Mouse (Mus musculus) MEL (cell line): ENCODE data around the gene Atp6v1g1. TPM values are rescaled to one million over a fixed set of nuclear protein-coding genes. Genes with fewer than 3 reads are reported as not detected.

ENCODE experiments used
- DNase-seq: peaks from one replicate; pipeline ENCODE4 v3.0.0; 2011; ENCODE audit warnings: low read depth, low spot score
- H3K27ac ChIP-seq: 2 replicates; pipeline ENCODE4 v1.5.1; 2012; ENCODE audit warnings: low read depth, mild to moderate bottlenecking, control low read depth, low read length, moderate library complexity; ENCODE audit not compliant: control insufficient read depth
- H3K27me3 ChIP-seq, 2 experiments: fragments of 150-350 bp in 1 of 2; sonication (generic) in 1 of 2; 2 replicates each; pipeline ENCODE4 v1.6.1; 2012; ENCODE audit warnings: low read length in 2 of 2, mild to moderate bottlenecking in 2 of 2, improper control_type of control experiment in 1 of 2, moderate library complexity in 1 of 2; ENCODE audit not compliant: insufficient read depth in 2 of 2, control insufficient read depth in 1 of 2
- H3K36me3 ChIP-seq, 2 experiments: 2 replicates each; pipeline ENCODE4 v1.6.1; 2012 to 2014; ENCODE audit warnings: low read length in 2 of 2, improper control_type of control experiment in 1 of 2, inconsistent platforms in 1 of 2, mild to moderate bottlenecking in 1 of 2; ENCODE audit not compliant: insufficient read depth in 2 of 2, control insufficient read depth in 1 of 2
- H3K4me1 ChIP-seq, 2 experiments: fragments of 150-350 bp in 1 of 2; sonication (generic) in 1 of 2; 2 replicates each; pipeline ENCODE4 v1.6.1; 2012; ENCODE audit warnings: low read length in 2 of 2, improper control_type of control experiment in 1 of 2, mild to moderate bottlenecking in 1 of 2; ENCODE audit not compliant: insufficient read depth in 2 of 2, control insufficient read depth in 1 of 2
- H3K4me3 ChIP-seq, 2 experiments: fragments of 150-350 bp in 1 of 2; sonication (generic) in 1 of 2; 2 replicates each; pipeline ENCODE4 v1.5.1; 2012; ENCODE audit warnings: low read depth in 2 of 2, low read length in 2 of 2, mild to moderate bottlenecking in 2 of 2, moderate library complexity in 2 of 2, control low read depth in 1 of 2, improper control_type of control experiment in 1 of 2; ENCODE audit not compliant: control insufficient read depth in 1 of 2, insufficient read depth in 1 of 2
- H3K79me2 ChIP-seq: 2 replicates; pipeline ENCODE4 v1.6.1; 2012; ENCODE audit warnings: mild to moderate bottlenecking, low read length, moderate library complexity; ENCODE audit not compliant: control insufficient read depth, poor library complexity, insufficient read depth
- H3K9ac ChIP-seq: 2 replicates; pipeline ENCODE4 v1.6.1; 2012; ENCODE audit warnings: low read depth, mild to moderate bottlenecking, control low read depth, low read length, moderate library complexity; ENCODE audit not compliant: control insufficient read depth, poor library complexity, severe bottlenecking
- H3K9me3 ChIP-seq: fragments of 150-350 bp; sonication (generic); replicated peaks from 2 replicates; pipeline ENCODE4 v1.6.1; 2012; ENCODE audit warnings: mild to moderate bottlenecking, low read length, improper control_type of control experiment, moderate library complexity; ENCODE audit not compliant: insufficient read depth
- CHD1 ChIP-seq: IDR thresholded peaks from 2 replicates; pipeline ENCODE4 v1.6.1; 2012; ENCODE audit warnings: low read depth, mild to moderate bottlenecking, inconsistent platforms, low read length, improper control_type of control experiment
- E2F4 ChIP-seq: IDR thresholded peaks from 2 replicates; pipeline ENCODE4 v1.6.1; 2011; ENCODE audit warnings: low read depth, low read length, improper control_type of control experiment, borderline replicate concordance
- ELF1 ChIP-seq: IDR thresholded peaks from 2 replicates; pipeline ENCODE4 v1.6.1; 2014; ENCODE audit warnings: low read depth, mild to moderate bottlenecking, inconsistent platforms, low read length, improper control_type of control experiment, moderate library complexity
- EP300 ChIP-seq, 2 experiments: IDR thresholded peaks; 2 replicates each; pipeline ENCODE4 v1.6.1; 2011; ENCODE audit warnings: improper control_type of control experiment in 2 of 2, low read length in 2 of 2, low read depth in 1 of 2, mild to moderate bottlenecking in 1 of 2
- GABPA ChIP-seq: IDR thresholded peaks from 2 replicates; pipeline ENCODE4 v1.6.1; 2012; ENCODE audit warnings: low read depth, mild to moderate bottlenecking, inconsistent platforms, low read length, improper control_type of control experiment, moderate library complexity
- JUND ChIP-seq: IDR thresholded peaks from 2 replicates; pipeline ENCODE4 v1.6.1; 2011; ENCODE audit warnings: low read depth, mild to moderate bottlenecking, improper control_type of control experiment, low read length
- KAT2A ChIP-seq: conservative IDR thresholded peaks from 2 replicates; pipeline ENCODE4 v1.6.1; 2012; ENCODE audit warnings: low read depth, low read length, improper control_type of control experiment, inconsistent platforms
- MAX ChIP-seq: IDR thresholded peaks from 2 replicates; pipeline ENCODE4 v1.6.1; 2011; ENCODE audit warnings: low read length, improper control_type of control experiment
- NELFE ChIP-seq: IDR thresholded peaks from 2 replicates; pipeline ENCODE4 v1.6.1; 2011; ENCODE audit warnings: low read depth, low read length, improper control_type of control experiment
- NRF1 ChIP-seq: IDR thresholded peaks from 2 replicates; pipeline ENCODE4 v1.6.1; 2014; ENCODE audit warnings: low read depth, mild to moderate bottlenecking, inconsistent platforms, low read length, improper control_type of control experiment, moderate library complexity; ENCODE audit not compliant: poor library complexity, insufficient read depth, severe bottlenecking
- POLR2AphosphoS5 ChIP-seq: IDR thresholded peaks from 2 replicates; pipeline ENCODE4 v1.6.1; 2012; ENCODE audit warnings: low read depth, borderline replicate concordance, mild to moderate bottlenecking, inconsistent platforms, low read length, moderate library complexity, mixed read lengths
- RAD21 ChIP-seq: IDR thresholded peaks from 2 replicates; pipeline ENCODE4 v1.6.1; 2011; ENCODE audit warnings: mild to moderate bottlenecking, low read depth, low read length, improper control_type of control experiment
- SMC3 ChIP-seq: IDR thresholded peaks from 2 replicates; pipeline ENCODE4 v1.6.1; 2011; ENCODE audit warnings: low read depth, low read length, improper control_type of control experiment
- TAL1 ChIP-seq: IDR thresholded peaks from 2 replicates; pipeline ENCODE4 v1.6.1; 2012; ENCODE audit warnings: mild to moderate bottlenecking, inconsistent platforms, low read length, moderate library complexity, mixed read lengths
- TCF12 ChIP-seq: IDR thresholded peaks from 2 replicates; pipeline ENCODE4 v1.6.1; 2014; ENCODE audit warnings: low read depth, mild to moderate bottlenecking, inconsistent platforms, low read length, improper control_type of control experiment, moderate library complexity
- UBTF ChIP-seq: IDR thresholded peaks from 2 replicates; pipeline ENCODE4 v1.6.1; 2012; ENCODE audit warnings: low read depth, mild to moderate bottlenecking, inconsistent platforms, low read length, improper control_type of control experiment, moderate library complexity, borderline replicate concordance; ENCODE audit not compliant: insufficient read depth
- USF1 ChIP-seq: IDR thresholded peaks from 2 replicates; pipeline ENCODE4 v1.6.1; 2014; ENCODE audit warnings: low read depth, mild to moderate bottlenecking, inconsistent platforms, low read length, improper control_type of control experiment, moderate library complexity
- USF2 ChIP-seq, 2 experiments: IDR thresholded peaks; 2 replicates each; pipeline ENCODE4 v1.6.1; 2011 to 2012; ENCODE audit warnings: improper control_type of control experiment in 2 of 2, low read length in 2 of 2, borderline replicate concordance in 1 of 2, inconsistent platforms in 1 of 2, low read depth in 1 of 2, mild to moderate bottlenecking in 1 of 2; ENCODE audit not compliant: insufficient read depth in 1 of 2
- ZMIZ1 ChIP-seq: IDR thresholded peaks from 2 replicates; pipeline ENCODE4 v1.6.1; 2012; ENCODE audit warnings: low read depth, mild to moderate bottlenecking, inconsistent platforms, low read length, improper control_type of control experiment, moderate library complexity
- ZNF384 ChIP-seq: IDR thresholded peaks from 2 replicates; pipeline ENCODE4 v1.6.1; 2012; ENCODE audit warnings: low read depth, mild to moderate bottlenecking, inconsistent platforms, low read length, improper control_type of control experiment
- polyA plus RNA-seq, 2 experiments: library from polyadenylated mRNA; stranded (reverse) in 1 of 2; unstranded in 1 of 2; fragments of >175 nt in 1 of 2; fragments of >200 nt in 1 of 2; gene quantifications; 2 replicates each; pipeline versions ENCODE4 v1.2.1 to v1.2.4; 2012; ENCODE audit warnings: low replicate concordance in 2 of 2, low read depth in 1 of 2; ENCODE audit not compliant: insufficient read length in 2 of 2, insufficient read depth in 1 of 2, missing spikeins in 1 of 2
- total RNA-seq: library from RNA; depleted of rRNA; stranded (reverse); fragments of 300-350 nt; gene quantifications from 2 replicates; pipeline ENCODE4 v1.2.3, GENCODE M21; 2012

Gene Atp6v1g1
- total and polyA plus RNA-seq, 3 experiments: 122 to 164 TPM; not detected in 1

GRCm38 (mm10) chr4:63547799-63548198 lies 3.2 kb downstream of the Atp6v1g1 start:
- H3K27me3 ChIP-seq: no peaks in the 10 kb centered on the region
- no peaks in the 10 kb centered on the region for H3K9me3 ChIP-seq
- DNase-seq: peak; percentile 13
- H3K27ac ChIP-seq: no peak overlapping the region
- peaks cover 15 to 17% of the 10 kb centered on the region in 2 experiments for H3K36me3 ChIP-seq
- peaks cover 25% of the 10 kb centered on the region for H3K79me2 ChIP-seq
- H3K4me3 ChIP-seq: no peak overlapping the region
- peaks cover 0 to 17% of the 10 kb centered on the region in 2 experiments; a peak in 3 of 4 replicates for H3K4me1 ChIP-seq
- TF ChIP-seq TCF12 (0 out of 2 replicates have a peak, but pooled peaks have one; percentile 6), NRF1 (no peak), KAT2A (no peak), SMC3 (no peak)
- no peak overlapping the region for H3K9ac ChIP-seq

DNA sequence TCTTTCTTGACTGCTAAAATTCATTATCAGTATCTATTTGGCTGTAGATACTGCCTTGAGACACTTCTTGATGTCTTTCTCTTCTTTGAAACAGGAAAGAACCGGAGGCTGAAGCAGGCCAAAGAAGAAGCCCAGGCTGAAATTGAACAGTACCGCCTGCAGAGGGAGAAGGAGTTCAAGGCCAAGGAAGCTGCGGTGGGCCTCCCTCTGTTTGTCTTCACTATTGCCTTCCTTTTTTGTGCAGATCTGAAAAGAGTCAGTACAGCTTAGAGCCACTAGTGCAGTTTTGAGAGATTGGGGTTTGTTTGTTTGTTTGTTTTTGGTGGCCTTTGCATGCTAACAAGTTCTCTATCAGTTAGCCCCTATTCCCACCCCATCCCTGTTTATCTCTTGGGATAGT lies 3.9 kb downstream of the Atp6v1g1 start:
- DNase-seq: no peak
- TF ChIP-seq MAX: no peak
- no peak for TF ChIP-seq ELF1
- no peak for TF ChIP-seq GABPA
- no peak for TF ChIP-seq EP300 (IDR thresholded peaks at IDR 0.05; ENCODE audit: low read depth in 1 of 2, low read length in 2 of 2)
- TF ChIP-seq RAD21: no peak
- no peak for TF ChIP-seq USF1
- TF ChIP-seq SMC3: no peak
- no peak for TF ChIP-seq TCF12
- TF ChIP-seq POLR2AphosphoS5: no peak
- no peak for TF ChIP-seq ZNF384
- TF ChIP-seq JUND: no peak
- no peak for TF ChIP-seq UBTF
- TF ChIP-seq USF2 (IDR thresholded peaks at IDR 0.05; ENCODE audit: borderline replicate concordance in 1 of 2, insufficient read depth in 1 of 2, low read depth in 1 of 2, low read length in 2 of 2): no peak
- no peak for TF ChIP-seq ZMIZ1
- TF ChIP-seq TAL1: no peak
- no peak for TF ChIP-seq CHD1
- no peak for TF ChIP-seq E2F4
- TF ChIP-seq NELFE: no peak
- peaks cover 15 to 18% of the 10 kb centered on the region in 2 experiments for H3K36me3 ChIP-seq

More for the DNA sequence above, 3.9 kb downstream of the Atp6v1g1 start:
- no peaks in the 10 kb centered on the region for H3K9me3 ChIP-seq
- peaks cover 0 to 16% of the 10 kb centered on the region in 2 experiments; a peak in 3 of 4 replicates for H3K4me1 ChIP-seq
- H3K9ac ChIP-seq: no peak overlapping the region
- H3K4me3 ChIP-seq: no peak overlapping the region
- peaks cover 25% of the 10 kb centered on the region for H3K79me2 ChIP-seq
- H3K27ac ChIP-seq: no peak overlapping the region
- no peaks in the 10 kb centered on the region for H3K27me3 ChIP-seq
